Mouse (Mus musculus) left cerebral cortex, postnatal 10 days (tissue): Measurements from ENCODE around the gene Lef1. TPM values are rescaled to one million over a fixed set of nuclear protein-coding genes. Genes with fewer than 3 reads are reported as not detected.

Experiments
- DNase-seq, 2 experiments: peaks; one replicate each; pipeline ENCODE4 v3.0.0; 2021 to 2022; ENCODE audit warnings: low spot score in 2 of 2, mixed read lengths in 1 of 2; ENCODE audit errors: extremely low spot score in 1 of 2
- intact Hi-C: fragments of 180-260 bp; cut with DNase I; formaldehyde crosslinking; loops from one replicate; pipeline ENCODE4 v1.15.1; 2025
- total RNA-seq, 2 experiments: library from RNA; stranded (reverse); gene quantifications; 2 replicates each; pipeline ENCODE4 v1.2.3; 2021

Gene Lef1
- total RNA-seq, 2 experiments from 2014 or later = 6.1 to 6.3 TPM

DNA sequence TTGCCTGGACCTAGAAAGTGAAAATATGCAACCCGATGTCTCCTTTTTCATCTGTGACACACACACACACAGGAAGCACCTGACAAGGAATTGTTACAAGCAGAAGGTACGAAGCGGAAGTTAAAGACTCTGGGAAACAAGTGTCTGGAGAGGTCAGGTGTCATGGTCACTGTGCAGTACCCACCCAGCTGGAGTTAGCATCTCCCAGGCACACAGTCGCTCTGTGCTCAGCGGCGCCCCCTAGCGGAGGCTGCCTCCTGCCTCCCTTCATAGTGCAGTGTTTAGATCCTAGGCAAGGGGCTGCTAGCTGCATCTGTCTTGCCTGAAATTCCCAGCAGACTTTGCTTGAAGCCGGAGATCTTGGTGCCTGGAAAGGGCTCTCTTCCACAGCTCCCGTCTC lies 104.6 kb downstream of the Lef1 start:
- intact Hi-C loops = no loop called here

GRCm38 (mm10) chr3:131218636-131219390 lies 108.5 kb downstream of the Lef1 start:
- intact Hi-C loops = no loop called here
- no peak for DNase-seq

More for the DNA sequence above, 104.6 kb downstream of the Lef1 start:
- peak in 1 of 2 experiments; percentile 52 for DNase-seq

DNA sequence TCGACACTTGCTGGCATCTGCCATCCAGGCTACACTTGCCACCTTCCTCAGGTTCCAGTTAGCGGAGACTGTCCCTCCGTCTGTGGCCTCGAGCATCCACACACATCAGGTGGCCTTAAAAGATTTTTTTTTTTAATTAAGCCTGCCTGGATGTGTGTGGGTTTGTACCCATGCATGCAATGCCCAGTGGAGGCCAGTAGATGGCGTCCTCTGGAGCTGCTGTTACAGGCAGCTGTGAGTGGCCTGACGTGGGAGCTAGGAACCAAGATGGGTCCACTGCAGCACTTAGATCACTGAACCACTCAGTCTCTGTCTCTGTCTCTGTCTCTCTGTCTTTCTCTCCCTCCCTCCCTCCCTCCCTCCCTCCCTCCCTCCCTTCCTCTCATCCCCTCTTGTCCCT lies 117.8 kb downstream of the Lef1 start:
- intact Hi-C loops = no loop called here
- DNase-seq = no peak

DNA sequence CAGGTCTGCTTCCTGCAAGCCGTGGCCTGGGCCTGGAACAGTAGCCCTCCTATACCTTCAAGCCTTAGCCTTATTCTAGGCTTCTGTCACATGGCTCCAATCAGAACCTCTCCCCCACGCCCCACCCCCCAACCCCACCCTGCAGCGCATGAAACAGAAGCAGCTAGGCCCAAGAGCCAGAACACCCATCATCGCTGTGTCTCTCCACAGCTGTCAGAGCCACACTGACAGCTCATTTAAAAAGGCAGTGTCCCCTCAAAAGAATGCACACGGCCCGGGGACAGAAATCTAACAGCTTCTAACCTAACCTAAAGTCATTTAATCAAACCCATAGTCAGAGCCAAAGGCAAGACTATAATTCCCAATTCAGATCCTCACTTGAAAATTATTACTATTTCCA lies 126.8 kb downstream of the Lef1 start:
- intact Hi-C loops = loop anchor here (5.0 kb wide), 1 partner anchor 420 kb away; no protein-coding TSS in a partner anchor
- DNase-seq = no peak

- intact Hi-C loops = loop anchor here (2.0 to 5.0 kb wide), 3 partner anchors 421 to 523 kb away; no protein-coding TSS in a partner anchor
- DNase-seq = peak; percentile 73 to 86
Measured at GRCm38 (mm10) chr3:131237785-131238633, 127.7 kb downstream of the Lef1 start.

- DNase-seq = peak; percentile 75 to 76
- intact Hi-C loops = no loop called here
Measured at GRCm38 (mm10) chr3:131245766-131246578, 135.7 kb downstream of the Lef1 start.

GRCm38 (mm10) chr3:131246579-131247046 lies 136.3 kb downstream of the Lef1 start:
- DNase-seq = no peak
- intact Hi-C loops = no loop called here

- intact Hi-C loops = no loop called here
- DNase-seq = no peak
Measured at GRCm38 (mm10) chr3:131247447-131247846, 137.2 kb downstream of the Lef1 start.

- intact Hi-C loops = no loop called here
- DNase-seq = no peak
Measured at GRCm38 (mm10) chr3:131247851-131248250, 137.6 kb downstream of the Lef1 start.

DNA sequence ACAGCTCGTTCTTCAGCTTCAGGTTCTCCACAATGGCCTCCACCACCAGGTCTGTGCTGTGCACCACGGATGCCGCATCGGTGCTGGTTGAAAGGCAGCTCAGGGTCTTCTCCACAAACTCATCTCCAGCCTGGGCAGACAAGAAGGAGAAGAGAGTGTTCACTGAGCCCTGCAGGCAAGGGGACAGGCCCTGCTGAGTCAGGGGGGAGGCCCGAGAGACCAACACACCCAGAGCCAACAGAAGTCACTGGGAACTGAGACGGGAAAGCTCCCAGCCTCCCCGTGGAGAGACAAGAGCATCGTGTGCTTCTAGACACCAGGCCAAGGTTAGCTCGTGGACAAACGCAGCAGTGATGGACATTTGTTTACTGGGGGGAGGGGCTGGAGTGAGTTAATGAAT lies 138.2 kb downstream of the Lef1 start:
- DNase-seq = no peak
- intact Hi-C loops = no loop called here

GRCm38 (mm10) chr3:131250283-131250682 lies 140.0 kb downstream of the Lef1 start:
- intact Hi-C loops = no loop called here
- no peak for DNase-seq

- intact Hi-C loops = no loop called here
Measured at GRCm38 (mm10) chr3:131250978-131251377, 140.7 kb downstream of the Lef1 start.

DNA sequence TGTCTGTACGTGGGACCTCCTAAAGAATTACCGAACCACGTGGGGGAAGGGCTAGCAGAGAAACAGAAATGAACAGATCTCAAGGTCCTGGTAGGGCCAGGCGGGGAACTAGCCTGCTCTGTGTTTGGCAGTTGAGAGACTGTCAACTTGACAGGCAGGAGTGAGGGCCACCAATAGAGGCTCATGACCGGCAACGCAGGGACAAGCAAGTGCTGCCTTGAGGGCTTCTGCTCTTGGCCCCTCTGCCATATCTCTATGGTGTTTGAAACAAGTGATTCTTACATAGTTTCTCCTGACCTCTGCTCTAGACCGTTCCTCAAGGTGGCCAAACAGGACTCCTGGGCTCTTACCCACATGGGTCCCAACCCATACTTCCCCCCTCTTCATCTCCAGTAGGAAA lies 141.3 kb downstream of the Lef1 start:
- no peak for DNase-seq
- intact Hi-C loops = no loop called here

More at GRCm38 (mm10) chr3:131250978-131251377, 140.7 kb downstream of the Lef1 start:
- DNase-seq = no peak

DNA sequence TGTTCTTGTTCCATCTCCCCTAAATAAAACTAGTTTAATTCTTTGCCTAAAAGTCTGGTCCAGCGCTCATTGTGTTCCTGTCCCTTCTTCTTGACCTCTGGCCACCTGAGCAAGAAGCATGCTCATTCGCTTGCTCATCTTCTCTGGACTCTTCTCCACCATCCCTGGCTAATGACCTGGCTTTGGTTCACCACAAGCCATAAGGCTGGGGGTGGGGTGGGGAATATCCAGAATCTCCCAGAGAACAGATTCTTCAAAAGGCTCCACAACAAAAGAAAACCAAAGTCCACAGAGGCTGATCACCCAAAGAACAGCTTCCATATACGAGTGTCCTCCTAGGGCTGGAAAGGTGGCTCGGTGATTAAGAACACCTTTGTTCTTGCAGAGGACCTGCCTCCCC lies 144.7 kb downstream of the Lef1 start:
- intact Hi-C loops = no loop called here

DNA sequence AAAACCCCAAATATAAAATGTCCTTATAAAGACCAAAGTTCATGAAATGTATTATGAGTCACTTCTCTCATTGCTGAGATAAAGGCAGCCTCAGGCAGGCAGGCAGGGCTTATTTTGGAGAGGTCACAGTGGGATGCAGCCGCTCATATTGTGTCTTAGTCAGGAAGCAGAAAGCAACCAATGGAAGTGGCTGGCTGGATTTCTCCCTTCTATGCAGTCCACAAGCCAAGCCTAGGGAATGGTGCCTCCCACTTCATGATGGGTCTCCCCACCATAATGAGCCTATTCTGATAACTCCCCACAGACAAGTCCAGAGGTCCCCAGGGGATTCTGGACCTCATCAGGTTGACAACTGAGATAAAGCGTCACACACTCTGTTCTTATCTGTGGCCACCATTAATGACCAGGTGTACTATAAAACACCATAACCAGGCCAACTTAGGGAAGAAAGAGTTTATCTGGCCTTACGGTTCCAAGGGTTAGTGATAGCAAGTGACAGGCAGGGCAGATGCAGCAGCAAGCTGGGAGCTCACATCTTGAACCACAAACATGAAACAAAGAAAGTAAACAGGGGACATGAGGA lies 145.2 kb downstream of the Lef1 start:
- intact Hi-C loops = no loop called here
- no peak for DNase-seq

More for the DNA sequence above, 144.7 kb downstream of the Lef1 start:
- no peak for DNase-seq

DNA sequence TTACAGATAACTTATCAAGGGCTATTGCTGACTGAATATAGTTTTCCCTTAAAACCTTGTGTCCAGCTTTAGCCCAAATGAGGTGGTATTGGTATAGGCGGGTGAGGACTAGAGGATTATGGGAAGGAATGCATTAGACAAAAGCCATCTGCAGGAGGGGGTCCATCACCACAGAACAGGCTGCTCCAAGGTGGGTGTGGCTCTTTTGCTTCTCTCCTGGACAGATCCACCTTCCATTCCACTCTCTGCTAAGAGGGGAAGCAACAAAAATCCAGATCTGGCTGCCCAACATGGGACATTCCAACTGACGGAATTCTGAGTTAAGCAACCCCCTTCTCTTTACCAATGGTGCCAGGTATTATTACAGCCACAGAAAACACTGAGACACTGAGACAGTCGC lies 148.7 kb downstream of the Lef1 start:
- no peak for DNase-seq
- intact Hi-C loops = no loop called here

DNA sequence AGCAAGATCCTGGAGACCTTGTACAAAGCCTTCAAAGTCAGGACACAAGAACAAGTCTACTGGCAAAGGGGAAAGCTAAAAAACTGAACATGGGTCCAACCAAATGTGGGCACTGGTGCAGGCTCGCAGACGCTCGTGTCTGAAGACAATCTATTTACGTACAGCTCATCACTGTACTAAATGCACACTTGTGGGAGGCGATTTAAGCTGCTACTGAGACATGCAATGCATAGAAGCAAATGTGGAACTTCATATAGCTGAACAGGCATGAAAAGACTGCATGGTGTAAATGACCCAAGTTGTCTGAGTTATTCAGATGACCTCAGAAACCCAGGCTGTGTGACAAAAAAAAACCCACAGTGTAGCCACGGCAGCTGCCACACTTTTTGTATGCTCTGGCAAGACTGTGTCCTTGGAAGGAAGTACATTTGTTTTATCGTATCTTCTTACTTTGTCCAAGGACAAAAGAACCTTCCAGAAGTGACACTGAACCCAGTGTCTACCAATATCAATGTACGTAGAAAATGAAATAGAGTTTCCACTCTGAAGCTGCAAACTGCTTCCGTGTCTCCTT lies 149.2 kb downstream of the Lef1 start:
- DNase-seq = no peak
- intact Hi-C loops = no loop called here

DNA sequence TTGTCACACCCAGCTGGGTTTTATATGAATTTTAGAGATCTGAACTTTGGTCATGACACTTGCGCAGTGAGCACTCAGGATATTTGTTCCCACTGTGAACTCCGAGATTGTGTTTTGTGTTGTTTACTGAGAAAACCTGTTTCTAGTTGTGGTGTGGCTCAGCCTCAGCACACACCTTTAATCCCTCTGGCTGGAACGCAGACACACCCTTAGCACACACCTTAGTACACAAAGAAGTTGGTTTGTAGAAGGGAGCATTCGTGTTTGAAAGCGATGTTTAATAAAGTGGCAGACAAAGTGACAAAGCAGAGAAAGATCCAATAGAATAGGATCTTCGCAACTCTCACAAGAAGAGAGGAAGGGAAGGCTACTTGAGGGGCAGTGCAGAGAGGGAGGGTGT lies 150.1 kb downstream of the Lef1 start:
- DNase-seq = no peak
- intact Hi-C loops = no loop called here
